Mouse (Mus musculus): ENCODE results near the gene Tenm2.

GRCm38 (mm10) chr11:36362514-36362913 lies 873.2 kb downstream of the Tenm2 start:
- no peak for TF ChIP-seq POLR2A (IDR thresholded peaks at IDR 0.05; ENCODE audit: low read depth, low read length)
- no peak for TF ChIP-seq CTCF (IDR thresholded peaks at IDR 0.05; ENCODE audit: extremely low read depth, insufficient read length, insufficient replicate concordance, low read depth, low read length)

Measured in small intestine, adult 2 months (tissue).